Mouse (Mus musculus): Measurements from ENCODE around the gene Epor.

DNA sequence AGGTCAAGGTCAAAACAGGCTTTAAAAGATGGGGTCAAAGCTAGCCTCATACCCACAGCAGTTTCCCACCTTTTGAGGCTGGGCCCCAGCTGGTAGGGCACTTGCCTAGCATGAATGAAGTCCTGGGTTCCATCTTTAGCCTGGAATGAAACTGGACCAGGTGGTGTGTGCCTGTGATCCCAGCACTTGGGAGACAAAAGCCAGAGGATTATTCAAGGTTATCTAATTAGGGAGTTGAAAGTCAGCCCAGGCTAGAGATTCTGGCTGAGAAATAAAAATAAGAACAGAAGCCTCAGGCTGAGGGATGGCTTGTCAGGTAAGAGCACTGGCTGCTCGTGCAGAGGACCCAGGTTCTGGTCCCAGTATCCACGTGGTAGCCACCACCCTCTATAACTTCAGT lies 31.3 kb downstream of the Epor start:
- TF ChIP-seq CTCF (IDR thresholded peaks at IDR 0.05; ENCODE audit: low read depth, low read length) = no peak
- no peak for TF ChIP-seq POLR2A (IDR thresholded peaks at IDR 0.05; ENCODE audit: extremely low read depth, insufficient read depth, low read length)

All from liver, adult 2 months (tissue).